Mouse (Mus musculus) embryonic facial prominence, embryonic 11.5 days (tissue): Measurements from ENCODE around the gene Hnrnpll. TPM values are rescaled to one million over a fixed set of nuclear protein-coding genes. Genes with fewer than 3 reads are reported as not detected.

Experiments used
- ATAC-seq: fragments of 200-750 bp; cut with Nextera tagmentation; replicated peaks from 2 replicates; pipeline ENCODE4 v1.8.0; 2017; ENCODE audit warnings: low read depth; ENCODE audit not compliant: insufficient number of reproducible peaks, low FRiP score, low TSS enrichment
- DNase-seq: peaks from one replicate; pipeline ENCODE4 v3.0.0-alpha.2; 2015; ENCODE audit warnings: low spot score
- H3K27ac ChIP-seq: fragments of 300-500 bp; sonication (generic); replicated peaks from 2 replicates; pipeline ENCODE4 v1.5.1; 2014; ENCODE audit warnings: mild to moderate bottlenecking, low read depth, low read length, control low read depth
- H3K27me3 ChIP-seq: fragments of 300-500 bp; sonication (generic); 2 replicates; pipeline ENCODE4 v1.6.1; 2014; ENCODE audit warnings: mild to moderate bottlenecking, low read length, moderate library complexity, mixed read lengths; ENCODE audit not compliant: control insufficient read depth, insufficient read depth
- H3K36me3 ChIP-seq: fragments of 300-500 bp; sonication (generic); replicated peaks from 2 replicates; pipeline ENCODE4 v1.6.1; 2014; ENCODE audit warnings: low read depth, mild to moderate bottlenecking, low read length, moderate library complexity, mixed read lengths; ENCODE audit not compliant: control insufficient read depth, insufficient read depth
- H3K4me1 ChIP-seq: fragments of 300-500 bp; sonication (generic); 2 replicates; pipeline ENCODE4 v1.6.1; 2014; ENCODE audit warnings: low read length, mixed read lengths; ENCODE audit not compliant: control insufficient read depth, insufficient read depth
- H3K4me2 ChIP-seq: fragments of 300-500 bp; sonication (generic); 2 replicates; pipeline ENCODE4 v1.6.1; 2014; ENCODE audit warnings: low read depth, mild to moderate bottlenecking, control low read depth, low read length, moderate library complexity
- H3K4me3 ChIP-seq: fragments of 300-500 bp; sonication (generic); 2 replicates; pipeline ENCODE4 v1.5.1; 2014; ENCODE audit warnings: low read depth, low read length, control low read depth
- H3K9ac ChIP-seq: fragments of 300-500 bp; sonication (generic); replicated peaks from 2 replicates; pipeline ENCODE4 v1.6.1; 2014; ENCODE audit warnings: mild to moderate bottlenecking, control low read depth, low read length
- H3K9me3 ChIP-seq: fragments of 300-500 bp; sonication (generic); replicated peaks from 2 replicates; pipeline ENCODE4 v1.6.1; 2016; ENCODE audit warnings: mild to moderate bottlenecking, low read length, inconsistent platforms, mixed read lengths; ENCODE audit not compliant: control insufficient read depth
- WGBS: fragments of 180-500 bp; shearing (Covaris S2); extraction: QIAGEN DNeasy Blood & Tissue Kit; methylation state at CpG from one replicate; pipeline ENCODE4 v1.1.7; 2014; 5-methylcytosine and 5-hydroxymethylcytosine counted together
- polyA plus RNA-seq: library from polyadenylated mRNA; unstranded; fragments of >200 nt; fragmentation: Nextera tagmentation; extraction: Ambion mirVana; gene quantifications from 2 replicates; pipeline ENCODE4 v1.2.1, GENCODE M21; 2014

Hnrnpll gene
- polyA plus RNA-seq, 1 experiment from 2014 or later, result 127 TPM

DNA sequence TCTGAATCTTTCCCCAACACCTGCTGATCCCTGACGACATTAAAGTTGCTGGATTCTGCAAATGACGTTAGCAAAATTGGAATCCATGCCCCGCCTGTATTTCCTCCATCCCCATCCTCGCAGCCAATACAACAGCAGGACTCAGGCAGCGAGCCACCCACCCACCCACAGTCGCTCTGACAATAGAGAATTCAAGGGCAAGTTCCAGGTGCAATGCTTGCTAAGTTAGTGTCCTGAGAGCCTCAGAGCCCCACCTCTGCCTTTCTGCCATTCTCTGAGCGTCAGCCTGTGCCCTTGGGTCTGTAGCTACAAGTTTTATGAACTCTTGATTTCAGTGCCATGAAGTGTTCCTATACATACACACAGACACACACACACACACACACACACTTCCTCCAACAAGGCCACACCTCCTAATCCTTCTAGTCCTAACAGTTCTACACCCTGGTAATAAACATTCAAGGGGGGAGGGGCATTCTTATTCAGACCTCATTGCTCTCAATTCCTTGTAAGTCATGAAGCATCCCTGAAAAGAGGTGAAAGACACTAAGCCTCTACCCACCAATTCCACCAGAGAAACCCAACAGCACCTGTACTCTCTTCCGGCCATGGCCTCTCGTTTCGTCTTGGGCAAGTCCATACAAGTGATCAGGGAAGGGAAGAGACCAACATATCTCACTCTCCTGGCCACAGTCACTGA, 81.6 kb downstream of the Hnrnpll start:
- Histone ChIP-seq H3K9me3 (no peaks in the 10 kb centered on the region), H3K27me3 (no peaks in the 10 kb centered on the region), H3K27ac (no peak overlapping the region), H3K4me1 (no peaks in the 10 kb centered on the region; the same call in none of the 2 replicates), H3K4me2 (no peak overlapping the region), H3K4me3 (no peak overlapping the region), H3K9ac (no peak overlapping the region), H3K36me3 (no peaks in the 10 kb centered on the region)
- 80% methylated on average over 10 of the region's 10 CpGs for WGBS
- DNase-seq (no peak), ATAC-seq (no peak)

Other genes starting within 250 kb of the Hnrnpll start
- gene Atl2, start 166.2 kb downstream of the Hnrnpll start, polyA plus RNA-seq, result 35.8 and 39.0 TPM in 2 replicates
- 22.3 and 26.1 TPM in 2 replicates for gene Galm, start 65.1 kb upstream of the Hnrnpll start, polyA plus RNA-seq
- gene Srsf7, start 145.0 kb upstream of the Hnrnpll start, polyA plus RNA-seq, result 972 and 1,051 TPM in 2 replicates
- 0.14 TPM in 1 of 2 replicates, not detected in the other for gene Ttc39d, start 145.1 kb upstream of the Hnrnpll start, polyA plus RNA-seq
- 49.4 and 53.3 TPM in 2 replicates for gene Gemin6, start 162.1 kb upstream of the Hnrnpll start, polyA plus RNA-seq
- gene Morn2, start 227.9 kb upstream of the Hnrnpll start, polyA plus RNA-seq, result 22.4 and 26.1 TPM in 2 replicates
- 19.1 and 20.8 TPM in 2 replicates for gene Dhx57, start 228.1 kb upstream of the Hnrnpll start, polyA plus RNA-seq
- gene Arhgef33, start 245.1 kb upstream of the Hnrnpll start, polyA plus RNA-seq, result 0.72 and 1.1 TPM in 2 replicates